Mouse (Mus musculus): ENCODE measurements at regions not wholly inside any gene's neighbourhood (a gene's known extent, or its start where the extent isn't known, plus 50 kb on each side); places are given as distances from the start of the nearest gene placed in this dataset.

GRCm38 (mm10) chr9:60962086-60962485, 167.7 kb downstream of the Uaca start:
- WGBS = 86% methylated on average over 4 of the region's 4 CpGs

GRCm38 (mm10) chr9:60965641-60966040, 171.3 kb downstream of the Uaca start:
- no peak for ATAC-seq (ENCODE audit: low FRiP score)
- Histone ChIP-seq H3K4me1 (replicated peaks; ENCODE audit: control insufficient read depth, insufficient read depth, low read length) (no peaks in the 10 kb centered on the region), H3K4me2 (replicated peaks) (no peak overlapping the region), H3K27me3 (ENCODE audit: control insufficient read depth, insufficient read depth, low read length) (no peaks in the 10 kb centered on the region), H3K9ac (no peak overlapping the region), H3K4me3 (replicated peaks; ENCODE audit: low read length) (no peak overlapping the region), H3K27ac (no peak overlapping the region), H3K36me3 (replicated peaks; ENCODE audit: control insufficient read depth, insufficient read depth) (no peaks in the 10 kb centered on the region), H3K9me3 (ENCODE audit: control insufficient read depth, low read length) (no peaks in the 10 kb centered on the region)
- 77% methylated on average over 1 of the region's 1 CpGs for WGBS
- DNase-seq (ENCODE audit: low spot score) = no peak

More at GRCm38 (mm10) chr9:60962086-60962485, 167.7 kb downstream of the Uaca start:
- Histone ChIP-seq H3K27me3 (ENCODE audit: control insufficient read depth, insufficient read depth, low read length) (no peaks in the 10 kb centered on the region), H3K4me2 (replicated peaks) (no peak overlapping the region), H3K9ac (no peak overlapping the region), H3K4me3 (replicated peaks; ENCODE audit: low read length) (no peak overlapping the region), H3K9me3 (ENCODE audit: control insufficient read depth, low read length) (no peaks in the 10 kb centered on the region), H3K27ac (no peak overlapping the region), H3K4me1 (replicated peaks; ENCODE audit: control insufficient read depth, insufficient read depth, low read length) (no peaks in the 10 kb centered on the region), H3K36me3 (replicated peaks; ENCODE audit: control insufficient read depth, insufficient read depth) (no peaks in the 10 kb centered on the region)
- ATAC-seq (ENCODE audit: low FRiP score) (no peak), DNase-seq (ENCODE audit: low spot score) (no peak)

GRCm38 (mm10) chr9:60968281-60969031, 174.1 kb downstream of the Uaca start:
- no peak overlapping the region for H3K9ac ChIP-seq
- 43% methylated on average over 4 of the region's 4 CpGs for WGBS

GRCm38 (mm10) chr9:60972201-60972910, 178.0 kb downstream of the Uaca start:
- H3K27me3 ChIP-seq (ENCODE audit: control insufficient read depth, insufficient read depth, low read length) = no peaks in the 10 kb centered on the region
- no peak for ATAC-seq (ENCODE audit: low FRiP score)
- DNase-seq (ENCODE audit: low spot score) = no peak
- H3K9me3 ChIP-seq (ENCODE audit: control insufficient read depth, low read length) = no peaks in the 10 kb centered on the region
- no peak overlapping the region for H3K9ac ChIP-seq
- WGBS = 63% methylated on average over 9 of the region's 9 CpGs
- no peak overlapping the region for H3K4me3 ChIP-seq (replicated peaks; ENCODE audit: low read length)
- no peaks in the 10 kb centered on the region for H3K4me1 ChIP-seq (replicated peaks; ENCODE audit: control insufficient read depth, insufficient read depth, low read length)
- H3K4me2 ChIP-seq (replicated peaks) = no peak overlapping the region
- H3K27ac ChIP-seq = no peak overlapping the region
- no peaks in the 10 kb centered on the region for H3K36me3 ChIP-seq (replicated peaks; ENCODE audit: control insufficient read depth, insufficient read depth)

More at GRCm38 (mm10) chr9:60968281-60969031, 174.1 kb downstream of the Uaca start:
- ATAC-seq (ENCODE audit: low FRiP score) = no peak
- DNase-seq (ENCODE audit: low spot score) = no peak
- Histone ChIP-seq H3K4me3 (replicated peaks; ENCODE audit: low read length) (no peak overlapping the region), H3K4me2 (replicated peaks) (no peak overlapping the region), H3K27me3 (ENCODE audit: control insufficient read depth, insufficient read depth, low read length) (no peaks in the 10 kb centered on the region), H3K9me3 (ENCODE audit: control insufficient read depth, low read length) (no peaks in the 10 kb centered on the region), H3K27ac (no peak overlapping the region), H3K36me3 (replicated peaks; ENCODE audit: control insufficient read depth, insufficient read depth) (no peaks in the 10 kb centered on the region), H3K4me1 (replicated peaks; ENCODE audit: control insufficient read depth, insufficient read depth, low read length) (no peaks in the 10 kb centered on the region)

- H3K9ac ChIP-seq = no peak overlapping the region
- no peak overlapping the region for H3K4me2 ChIP-seq (replicated peaks)
- H3K27me3 ChIP-seq (ENCODE audit: control insufficient read depth, insufficient read depth, low read length) = no peaks in the 10 kb centered on the region
- H3K4me1 ChIP-seq (replicated peaks; ENCODE audit: control insufficient read depth, insufficient read depth, low read length) = no peaks in the 10 kb centered on the region
- H3K36me3 ChIP-seq (replicated peaks; ENCODE audit: control insufficient read depth, insufficient read depth) = no peaks in the 10 kb centered on the region
- H3K27ac ChIP-seq = no peak overlapping the region
- no peak for DNase-seq (ENCODE audit: low spot score)
- no peak for ATAC-seq (ENCODE audit: low FRiP score)
- H3K4me3 ChIP-seq (replicated peaks; ENCODE audit: low read length) = no peak overlapping the region
- 93% methylated on average over 1 of the region's 1 CpGs for WGBS
- no peaks in the 10 kb centered on the region for H3K9me3 ChIP-seq (ENCODE audit: control insufficient read depth, low read length)
Measured at GRCm38 (mm10) chr9:60974546-60974945, 180.2 kb downstream of the Uaca start.

- H3K4me2 ChIP-seq (replicated peaks) = no peak overlapping the region
- ATAC-seq (ENCODE audit: low FRiP score) (no peak), DNase-seq (ENCODE audit: low spot score) (peak; percentile 32)
- no peaks in the 10 kb centered on the region for H3K36me3 ChIP-seq (replicated peaks; ENCODE audit: control insufficient read depth, insufficient read depth)
- H3K9ac ChIP-seq = no peak overlapping the region
- no peak overlapping the region for H3K4me3 ChIP-seq (replicated peaks; ENCODE audit: low read length)
- H3K27ac ChIP-seq = no peak overlapping the region
- H3K27me3 ChIP-seq (ENCODE audit: control insufficient read depth, insufficient read depth, low read length) = no peaks in the 10 kb centered on the region
- WGBS = 58% methylated on average over 13 of the region's 13 CpGs
- H3K9me3 ChIP-seq (ENCODE audit: control insufficient read depth, low read length) = no peaks in the 10 kb centered on the region
- H3K4me1 ChIP-seq (replicated peaks; ENCODE audit: control insufficient read depth, insufficient read depth, low read length) = no peaks in the 10 kb centered on the region
Measured at GRCm38 (mm10) chr9:60982383-60983085, 188.2 kb downstream of the Uaca start.

- DNase-seq (ENCODE audit: low spot score) = no peak
- no peak overlapping the region for H3K4me2 ChIP-seq (replicated peaks)
- H3K27ac ChIP-seq = no peak overlapping the region
- H3K4me3 ChIP-seq (replicated peaks; ENCODE audit: low read length) = no peak overlapping the region
- H3K36me3 ChIP-seq (replicated peaks; ENCODE audit: control insufficient read depth, insufficient read depth) = no peaks in the 10 kb centered on the region
- H3K9me3 ChIP-seq (ENCODE audit: control insufficient read depth, low read length) = no peaks in the 10 kb centered on the region
- no peak for ATAC-seq (ENCODE audit: low FRiP score)
- H3K27me3 ChIP-seq (ENCODE audit: control insufficient read depth, insufficient read depth, low read length) = no peaks in the 10 kb centered on the region
- 69% methylated on average over 5 of the region's 5 CpGs for WGBS
- no peak overlapping the region for H3K9ac ChIP-seq
- H3K4me1 ChIP-seq (replicated peaks; ENCODE audit: control insufficient read depth, insufficient read depth, low read length) = no peaks in the 10 kb centered on the region
Measured at GRCm38 (mm10) chr9:60983246-60983645, 188.9 kb downstream of the Uaca start.

GRCm38 (mm10) chr9:60988113-60988512, 193.8 kb downstream of the Uaca start:
- Histone ChIP-seq H3K9me3 (ENCODE audit: control insufficient read depth, low read length) (no peaks in the 10 kb centered on the region), H3K27me3 (ENCODE audit: control insufficient read depth, insufficient read depth, low read length) (no peaks in the 10 kb centered on the region), H3K9ac (no peak overlapping the region), H3K27ac (no peak overlapping the region), H3K4me1 (replicated peaks; ENCODE audit: control insufficient read depth, insufficient read depth, low read length) (no peaks in the 10 kb centered on the region), H3K4me2 (replicated peaks) (no peak overlapping the region), H3K4me3 (replicated peaks; ENCODE audit: low read length) (no peak overlapping the region), H3K36me3 (replicated peaks; ENCODE audit: control insufficient read depth, insufficient read depth) (no peaks in the 10 kb centered on the region)
- WGBS = 60% methylated on average over 4 of the region's 4 CpGs
- no peak for DNase-seq (ENCODE audit: low spot score)
- no peak for ATAC-seq (ENCODE audit: low FRiP score)

- 43% methylated on average over 13 of the region's 13 CpGs for WGBS
- H3K4me1 ChIP-seq (replicated peaks; ENCODE audit: control insufficient read depth, insufficient read depth, low read length) = no peaks in the 10 kb centered on the region
- H3K9me3 ChIP-seq (ENCODE audit: control insufficient read depth, low read length) = no peaks in the 10 kb centered on the region
- no peaks in the 10 kb centered on the region for H3K27me3 ChIP-seq (ENCODE audit: control insufficient read depth, insufficient read depth, low read length)
- no peak overlapping the region for H3K4me2 ChIP-seq (replicated peaks)
- no peak overlapping the region for H3K27ac ChIP-seq
- ATAC-seq (ENCODE audit: low FRiP score) (no peak), DNase-seq (ENCODE audit: low spot score) (no peak)
- H3K9ac ChIP-seq = no peak overlapping the region
- H3K4me3 ChIP-seq (replicated peaks; ENCODE audit: low read length) = no peak overlapping the region
- H3K36me3 ChIP-seq (replicated peaks; ENCODE audit: control insufficient read depth, insufficient read depth) = no peaks in the 10 kb centered on the region
Measured at GRCm38 (mm10) chr9:60989670-60990391, 195.5 kb downstream of the Uaca start.
